Mouse (Mus musculus): Measurements from ENCODE around the gene Ak8. TPM values are rescaled to one million over a fixed set of nuclear protein-coding genes. Genes with fewer than 3 reads are reported as not detected.

The Ak8 gene
- polyA plus RNA-seq, 1 experiment from 2014 or later: 0.24 TPM

GRCm38 (mm10) chr2:28796298-28796697, 96.3 kb downstream of the Ak8 start:
- H3K4me2 ChIP-seq (ENCODE audit: low read length): no peak overlapping the region
- no peak overlapping the region for H3K27ac ChIP-seq (replicated peaks in 1 of 2; ENCODE audit: control insufficient read depth in 1 of 2, insufficient read depth in 1 of 2, low read depth in 2 of 2, low read length in 2 of 2)
- ATAC-seq (ENCODE audit: insufficient number of reproducible peaks, insufficient read depth, low FRiP score, low read depth): no peak
- H3K36me3 ChIP-seq (ENCODE audit: control insufficient read depth, insufficient read depth, low read length): no peaks in the 10 kb centered on the region
- H3K9me3 ChIP-seq (ENCODE audit: control insufficient read depth, low read length): no peaks in the 10 kb centered on the region
- no peaks in the 10 kb centered on the region for H3K27me3 ChIP-seq (ENCODE audit: control insufficient read depth, insufficient read depth, low read length)
- WGBS: 69% methylated on average over 8 of the region's 8 CpGs
- H3K4me1 ChIP-seq (ENCODE audit: control insufficient read depth in 2 of 2, insufficient read depth in 2 of 2, low read length in 2 of 2): peaks cover 0 to 5% of the 10 kb centered on the region in 2 experiments; a peak in 2 of 4 replicates
- H3K9ac ChIP-seq (ENCODE audit: low read length): no peak overlapping the region
- no peak overlapping the region for H3K4me3 ChIP-seq (ENCODE audit: control insufficient read depth in 1 of 2, insufficient read depth in 1 of 2, low read depth in 1 of 2, low read length in 2 of 2)

- Histone ChIP-seq H3K36me3 (ENCODE audit: control insufficient read depth, insufficient read depth, low read length) (no peaks in the 10 kb centered on the region), H3K27ac (replicated peaks in 1 of 2; ENCODE audit: control insufficient read depth in 1 of 2, insufficient read depth in 1 of 2, low read depth in 2 of 2, low read length in 2 of 2) (peak overlapping the region; percentile 16 to 44; a peak in 1 of 4 replicates), H3K4me1 (ENCODE audit: control insufficient read depth in 2 of 2, insufficient read depth in 2 of 2, low read length in 2 of 2) (peaks cover 2 to 12% of the 10 kb centered on the region in 2 experiments; a peak in 3 of 4 replicates), H3K4me2 (ENCODE audit: low read length) (no peak overlapping the region), H3K4me3 (ENCODE audit: control insufficient read depth in 1 of 2, insufficient read depth in 1 of 2, low read depth in 1 of 2, low read length in 2 of 2) (no peak overlapping the region), H3K9me3 (ENCODE audit: control insufficient read depth, low read length) (no peaks in the 10 kb centered on the region), H3K9ac (ENCODE audit: low read length) (no peak overlapping the region), H3K27me3 (ENCODE audit: control insufficient read depth, insufficient read depth, low read length) (no peaks in the 10 kb centered on the region)
- no peak for ATAC-seq (ENCODE audit: insufficient number of reproducible peaks, insufficient read depth, low FRiP score, low read depth)
- 60% methylated on average over 18 of the region's 18 CpGs for WGBS
These were observed 97.6 kb downstream of the Ak8 start for GRCm38 (mm10) chr2:28797490-28798106.

GRCm38 (mm10) chr2:28798390-28798789, 98.4 kb downstream of the Ak8 start:
- Histone ChIP-seq H3K4me1 (ENCODE audit: control insufficient read depth in 2 of 2, insufficient read depth in 2 of 2, low read length in 2 of 2) (peaks cover 2 to 12% of the 10 kb centered on the region in 2 experiments; a peak in 3 of 4 replicates), H3K27me3 (ENCODE audit: control insufficient read depth, insufficient read depth, low read length) (no peaks in the 10 kb centered on the region), H3K4me3 (ENCODE audit: control insufficient read depth in 1 of 2, insufficient read depth in 1 of 2, low read depth in 1 of 2, low read length in 2 of 2) (no peak overlapping the region), H3K36me3 (ENCODE audit: control insufficient read depth, insufficient read depth, low read length) (no peaks in the 10 kb centered on the region), H3K9ac (ENCODE audit: low read length) (no peak overlapping the region), H3K4me2 (ENCODE audit: low read length) (no peak overlapping the region), H3K27ac (replicated peaks in 1 of 2; ENCODE audit: control insufficient read depth in 1 of 2, insufficient read depth in 1 of 2, low read depth in 2 of 2, low read length in 2 of 2) (peak overlapping the region; percentile 33 to 55; a peak in 3 of 4 replicates), H3K9me3 (ENCODE audit: control insufficient read depth, low read length) (no peaks in the 10 kb centered on the region)
- 36% methylated on average over 3 of the region's 3 CpGs for WGBS
- no peak for ATAC-seq (ENCODE audit: insufficient number of reproducible peaks, insufficient read depth, low FRiP score, low read depth)

DNA sequence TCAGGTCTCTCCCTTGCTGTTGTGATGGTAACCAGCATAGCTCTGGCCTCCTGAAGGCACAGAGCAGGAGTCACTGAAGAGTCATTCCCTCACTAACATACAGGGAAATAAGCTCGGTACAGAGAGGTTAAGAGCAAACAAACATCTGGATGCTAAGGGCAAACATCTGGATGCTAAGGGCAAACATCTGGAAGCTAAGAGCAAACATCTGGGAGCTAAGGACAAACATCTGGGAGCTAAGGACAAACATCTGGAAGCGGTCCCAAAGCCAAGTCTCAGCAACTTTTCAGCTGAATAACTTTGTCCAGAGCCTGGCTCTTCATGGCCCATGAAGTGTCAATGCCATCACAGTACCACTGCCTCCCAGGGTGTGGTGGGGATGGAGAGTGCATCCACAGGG, 99.6 kb downstream of the Ak8 start:
- H3K4me3 ChIP-seq (ENCODE audit: control insufficient read depth in 1 of 2, insufficient read depth in 1 of 2, low read depth in 1 of 2, low read length in 2 of 2): no peak overlapping the region
- H3K27me3 ChIP-seq (ENCODE audit: control insufficient read depth, insufficient read depth, low read length): no peaks in the 10 kb centered on the region
- ATAC-seq (ENCODE audit: insufficient number of reproducible peaks, insufficient read depth, low FRiP score, low read depth): no peak
- H3K36me3 ChIP-seq (ENCODE audit: control insufficient read depth, insufficient read depth, low read length): no peaks in the 10 kb centered on the region
- H3K4me1 ChIP-seq (ENCODE audit: control insufficient read depth in 2 of 2, insufficient read depth in 2 of 2, low read length in 2 of 2): peaks cover 2 to 12% of the 10 kb centered on the region in 2 experiments; a peak in 3 of 4 replicates
- no peak overlapping the region for H3K9ac ChIP-seq (ENCODE audit: low read length)
- H3K27ac ChIP-seq (replicated peaks in 1 of 2; ENCODE audit: control insufficient read depth in 1 of 2, insufficient read depth in 1 of 2, low read depth in 2 of 2, low read length in 2 of 2): no peak overlapping the region
- 74% methylated on average over 2 of the region's 2 CpGs for WGBS
- no peak overlapping the region for H3K4me2 ChIP-seq (ENCODE audit: low read length)
- H3K9me3 ChIP-seq (ENCODE audit: control insufficient read depth, low read length): no peaks in the 10 kb centered on the region

DNA sequence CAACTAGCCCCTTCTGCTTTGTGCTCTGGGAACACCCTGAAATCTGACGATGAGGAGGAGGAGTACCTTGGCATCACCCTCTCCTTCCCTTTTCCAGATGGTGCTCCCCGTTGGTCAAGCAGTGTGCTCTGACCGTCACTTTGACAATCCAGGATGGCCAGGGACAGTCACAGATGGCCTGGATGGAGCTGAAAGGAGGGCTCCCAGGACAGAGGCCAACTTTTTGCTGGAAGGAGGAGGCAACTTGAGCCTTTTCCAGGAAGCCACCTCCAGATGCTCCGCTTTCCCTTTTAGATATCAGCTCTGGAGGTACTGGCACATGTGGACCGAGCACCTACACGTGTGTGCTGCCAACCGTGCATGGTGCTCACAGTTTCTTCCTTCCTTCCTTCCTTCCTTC, 103.4 kb downstream of the Ak8 start:
- 81% methylated on average over 7 of the region's 7 CpGs for WGBS
- H3K4me2 ChIP-seq (ENCODE audit: low read length): no peak overlapping the region
- no peak overlapping the region for H3K4me3 ChIP-seq (ENCODE audit: control insufficient read depth in 1 of 2, insufficient read depth in 1 of 2, low read depth in 1 of 2, low read length in 2 of 2)

GRCm38 (mm10) chr2:28808841-28809240, 108.9 kb downstream of the Ak8 start:
- peaks cover 0 to 3% of the 10 kb centered on the region in 2 experiments; a peak in 1 of 4 replicates for H3K4me1 ChIP-seq (ENCODE audit: control insufficient read depth in 2 of 2, insufficient read depth in 2 of 2, low read length in 2 of 2)
- H3K9me3 ChIP-seq (ENCODE audit: control insufficient read depth, low read length): no peaks in the 10 kb centered on the region
- no peak overlapping the region for H3K4me3 ChIP-seq (ENCODE audit: control insufficient read depth in 1 of 2, insufficient read depth in 1 of 2, low read depth in 1 of 2, low read length in 2 of 2)
- no peak overlapping the region for H3K4me2 ChIP-seq (ENCODE audit: low read length)
- no peak overlapping the region for H3K9ac ChIP-seq (ENCODE audit: low read length)
- WGBS: 65% methylated on average over 6 of the region's 6 CpGs
- H3K27ac ChIP-seq (replicated peaks in 1 of 2; ENCODE audit: control insufficient read depth in 1 of 2, insufficient read depth in 1 of 2, low read depth in 2 of 2, low read length in 2 of 2): no peak overlapping the region
- no peak for ATAC-seq (ENCODE audit: insufficient number of reproducible peaks, insufficient read depth, low FRiP score, low read depth)
- no peaks in the 10 kb centered on the region for H3K27me3 ChIP-seq (ENCODE audit: control insufficient read depth, insufficient read depth, low read length)
- no peaks in the 10 kb centered on the region for H3K36me3 ChIP-seq (ENCODE audit: control insufficient read depth, insufficient read depth, low read length)

More for the DNA sequence above, 103.4 kb downstream of the Ak8 start:
- no peak for ATAC-seq (ENCODE audit: insufficient number of reproducible peaks, insufficient read depth, low FRiP score, low read depth)
- Histone ChIP-seq H3K27me3 (ENCODE audit: control insufficient read depth, insufficient read depth, low read length) (no peaks in the 10 kb centered on the region), H3K27ac (replicated peaks in 1 of 2; ENCODE audit: control insufficient read depth in 1 of 2, insufficient read depth in 1 of 2, low read depth in 2 of 2, low read length in 2 of 2) (no peak overlapping the region), H3K4me1 (ENCODE audit: control insufficient read depth in 2 of 2, insufficient read depth in 2 of 2, low read length in 2 of 2) (peaks cover 5 to 7% of the 10 kb centered on the region in 2 experiments; a peak in 3 of 4 replicates), H3K9me3 (ENCODE audit: control insufficient read depth, low read length) (no peaks in the 10 kb centered on the region), H3K36me3 (ENCODE audit: control insufficient read depth, insufficient read depth, low read length) (no peaks in the 10 kb centered on the region), H3K9ac (ENCODE audit: low read length) (no peak overlapping the region)

- H3K9ac ChIP-seq (ENCODE audit: low read length): no peak overlapping the region
- H3K27me3 ChIP-seq (ENCODE audit: control insufficient read depth, insufficient read depth, low read length): no peaks in the 10 kb centered on the region
- 51% methylated on average over 5 of the region's 5 CpGs for WGBS
These were observed 110.5 kb downstream of the Ak8 start for GRCm38 (mm10) chr2:28810260-28811013.

More at GRCm38 (mm10) chr2:28810260-28811013, 110.5 kb downstream of the Ak8 start:
- Histone ChIP-seq H3K4me1 (ENCODE audit: control insufficient read depth in 2 of 2, insufficient read depth in 2 of 2, low read length in 2 of 2) (peaks cover 0 to 3% of the 10 kb centered on the region in 2 experiments; a peak in 1 of 4 replicates), H3K4me3 (ENCODE audit: control insufficient read depth in 1 of 2, insufficient read depth in 1 of 2, low read depth in 1 of 2, low read length in 2 of 2) (no peak overlapping the region), H3K4me2 (ENCODE audit: low read length) (no peak overlapping the region), H3K36me3 (ENCODE audit: control insufficient read depth, insufficient read depth, low read length) (no peaks in the 10 kb centered on the region), H3K9me3 (ENCODE audit: control insufficient read depth, low read length) (no peaks in the 10 kb centered on the region), H3K27ac (replicated peaks in 1 of 2; ENCODE audit: control insufficient read depth in 1 of 2, insufficient read depth in 1 of 2, low read depth in 2 of 2, low read length in 2 of 2) (no peak overlapping the region)
- ATAC-seq (ENCODE audit: insufficient number of reproducible peaks, insufficient read depth, low FRiP score, low read depth): no peak

Data from heart, embryonic 14.5 days (tissue).